Mouse (Mus musculus): ENCODE measurements around the gene Mybpc2.

Gene Mybpc2

DNA sequence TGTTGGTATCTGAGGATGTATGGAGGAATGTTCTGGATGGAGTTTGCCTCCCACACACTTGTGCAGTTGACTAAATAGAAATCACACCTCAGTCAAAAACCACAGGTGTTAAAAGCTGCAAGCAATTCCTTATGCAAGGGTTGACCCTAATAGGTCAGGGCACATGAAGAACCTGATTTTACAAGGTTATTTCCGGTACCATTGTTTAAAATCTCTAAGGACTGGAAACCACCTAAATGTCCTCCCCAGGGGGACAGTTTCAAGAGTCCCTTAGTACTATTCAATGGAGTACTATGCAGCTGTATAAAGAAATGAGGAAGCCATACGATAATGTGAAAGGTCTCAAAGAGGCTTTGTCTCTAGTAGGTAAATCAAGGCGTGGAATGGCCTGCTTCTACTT lies 21.8 kb upstream of the Mybpc2 start:
- no peak for DNase-seq (ENCODE audit: low spot score in 2 of 2)

DNA sequence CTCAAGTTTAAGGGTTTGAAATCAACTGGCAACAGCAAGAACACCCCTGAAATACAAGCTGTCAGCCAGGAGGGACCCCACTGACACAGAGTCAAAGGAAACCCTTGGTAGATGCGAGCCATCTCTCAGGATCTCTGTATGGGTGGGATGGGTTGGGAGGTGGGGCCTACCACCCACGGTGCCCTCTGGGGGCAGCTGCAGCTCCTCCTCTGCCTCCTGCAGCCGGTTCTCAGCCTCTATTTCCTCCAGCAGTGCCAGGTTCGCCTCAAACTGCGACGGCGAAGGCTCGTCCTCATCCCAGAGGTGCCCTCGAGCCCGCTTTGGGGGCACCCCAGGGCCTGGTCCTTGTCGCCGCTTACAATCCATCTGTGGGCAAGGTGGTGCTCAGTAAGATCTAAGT lies 18.6 kb upstream of the Mybpc2 start:
- DNase-seq (ENCODE audit: low spot score in 2 of 2), result no peak

DNA sequence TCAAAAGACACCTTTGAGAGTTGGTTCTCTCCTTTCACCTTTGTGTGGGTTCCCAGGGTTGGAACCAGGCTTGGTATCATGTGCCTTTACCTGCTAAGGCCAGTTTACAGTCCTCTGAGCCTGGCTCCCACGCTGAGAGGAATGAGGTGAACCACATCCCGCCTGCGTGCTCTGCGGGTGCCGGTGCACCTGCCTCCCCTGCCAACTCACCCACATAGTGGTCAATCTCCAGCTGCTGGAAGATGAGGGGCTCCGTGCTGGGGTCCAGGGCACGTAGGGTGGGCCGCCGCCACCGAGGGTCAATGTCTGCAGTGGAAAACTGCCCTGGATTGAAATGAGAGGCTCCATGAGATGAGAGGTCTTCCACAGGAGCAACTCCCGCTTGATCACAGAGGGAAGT lies 18.1 kb upstream of the Mybpc2 start:
- no peak for DNase-seq (ENCODE audit: low spot score in 2 of 2)

DNA sequence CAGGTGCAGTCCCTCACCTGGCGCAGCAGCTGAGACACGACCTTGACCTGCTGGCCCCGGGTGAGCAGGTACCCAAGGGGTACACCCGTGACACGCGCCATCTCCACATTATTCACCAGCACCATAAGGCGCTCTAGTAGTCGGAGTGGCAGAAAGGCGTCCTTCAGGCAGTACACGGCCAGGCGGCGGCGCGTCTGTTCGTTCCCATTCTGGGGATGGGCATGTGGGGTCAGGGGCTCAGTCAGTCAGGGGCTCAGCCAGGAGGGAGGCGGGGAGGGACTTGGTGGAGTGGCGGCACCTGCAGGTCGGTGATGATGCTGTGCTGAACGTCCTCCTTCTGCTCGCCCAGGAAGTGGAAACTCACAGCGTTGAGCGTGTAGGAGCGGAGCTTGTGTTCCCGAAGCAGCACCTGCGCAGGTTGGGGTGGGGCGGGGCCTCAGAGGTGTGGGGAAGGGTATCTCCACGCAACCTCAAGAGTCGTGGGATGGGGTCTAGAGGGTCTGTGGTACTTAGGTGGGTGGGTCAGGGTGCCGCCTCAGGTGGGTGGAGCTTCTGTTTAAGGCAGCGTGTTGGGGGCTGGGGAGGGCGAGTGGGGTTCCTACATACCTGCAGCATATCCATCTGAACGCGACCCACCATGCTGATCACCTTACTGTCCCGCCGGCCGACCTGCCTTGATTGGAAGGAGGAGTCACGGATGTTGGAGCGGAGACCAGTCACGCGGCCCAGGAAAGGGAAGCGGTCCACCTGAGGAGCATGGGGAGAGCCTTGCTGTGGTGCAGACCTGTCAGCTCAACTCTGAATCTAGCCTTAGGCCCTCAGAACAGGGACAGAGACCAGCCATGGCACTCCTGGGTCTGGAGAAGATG lies 14.5 kb upstream of the Mybpc2 start:
- DNase-seq (ENCODE audit: low spot score in 2 of 2), result peak in 1 of 2 experiments; percentile 19

DNA sequence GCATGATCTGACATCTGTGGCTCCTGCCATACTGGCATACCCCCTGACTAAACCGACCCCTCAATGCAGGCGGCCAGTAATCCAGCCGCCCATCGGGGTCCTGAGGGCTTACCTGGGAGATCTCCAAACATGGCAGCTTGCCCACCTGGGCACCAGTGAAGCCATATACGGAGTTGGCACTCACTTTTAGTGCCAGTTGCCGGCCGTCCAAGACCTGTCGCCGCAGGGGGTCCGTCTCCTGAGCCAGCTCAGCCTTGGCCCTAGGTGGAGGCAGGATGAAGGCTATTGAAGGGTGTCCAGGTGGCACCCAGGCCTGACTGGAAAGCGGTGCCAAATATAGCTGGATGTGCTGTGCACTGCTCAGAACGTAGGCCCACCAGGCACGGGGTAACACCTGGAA lies 13.0 kb upstream of the Mybpc2 start:
- DNase-seq (ENCODE audit: low spot score in 2 of 2), result peak in 1 of 2 experiments; percentile 13

DNA sequence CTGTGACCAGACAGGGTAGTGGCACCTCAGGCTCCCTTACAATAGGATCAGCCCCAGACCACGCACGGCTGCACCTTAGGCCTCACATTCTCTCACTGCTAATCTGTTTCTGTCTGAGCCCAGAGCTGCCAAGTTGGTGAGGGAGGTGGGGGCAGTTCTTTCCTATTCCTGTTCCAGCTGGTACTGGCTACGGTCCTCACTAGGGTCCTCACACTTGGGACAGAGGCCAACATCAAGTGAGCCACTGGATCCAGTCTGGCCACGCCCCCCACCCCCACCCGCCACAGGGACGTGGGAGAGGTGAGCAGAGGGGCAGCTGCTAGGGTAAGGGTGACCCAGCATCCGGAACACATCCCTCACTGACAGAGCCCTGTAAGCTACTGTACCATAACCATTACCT lies 12.6 kb upstream of the Mybpc2 start:
- peak in 1 of 2 experiments; percentile 13 for DNase-seq (ENCODE audit: low spot score in 2 of 2)

DNA sequence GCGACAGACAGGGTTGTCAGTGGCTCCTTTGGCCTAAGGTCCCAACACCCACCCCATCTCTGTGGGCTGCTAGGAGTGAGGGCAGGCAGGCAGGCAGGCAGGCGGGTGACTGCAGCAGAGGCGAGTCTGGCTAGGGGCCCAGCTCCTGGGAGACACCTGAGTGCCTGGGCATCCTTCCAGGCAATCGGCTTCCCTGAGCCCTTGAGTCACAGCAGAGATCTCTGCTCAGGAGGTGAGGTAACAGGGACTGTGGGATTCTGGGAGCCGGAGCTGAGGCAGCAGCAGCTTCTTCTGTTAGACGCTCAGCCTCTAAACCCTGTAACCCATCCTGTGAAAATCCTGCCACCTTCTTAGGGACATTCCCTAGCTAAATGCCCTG lies 12.1 kb upstream of the Mybpc2 start:
- DNase-seq (ENCODE audit: low spot score in 2 of 2), result no peak

DNA sequence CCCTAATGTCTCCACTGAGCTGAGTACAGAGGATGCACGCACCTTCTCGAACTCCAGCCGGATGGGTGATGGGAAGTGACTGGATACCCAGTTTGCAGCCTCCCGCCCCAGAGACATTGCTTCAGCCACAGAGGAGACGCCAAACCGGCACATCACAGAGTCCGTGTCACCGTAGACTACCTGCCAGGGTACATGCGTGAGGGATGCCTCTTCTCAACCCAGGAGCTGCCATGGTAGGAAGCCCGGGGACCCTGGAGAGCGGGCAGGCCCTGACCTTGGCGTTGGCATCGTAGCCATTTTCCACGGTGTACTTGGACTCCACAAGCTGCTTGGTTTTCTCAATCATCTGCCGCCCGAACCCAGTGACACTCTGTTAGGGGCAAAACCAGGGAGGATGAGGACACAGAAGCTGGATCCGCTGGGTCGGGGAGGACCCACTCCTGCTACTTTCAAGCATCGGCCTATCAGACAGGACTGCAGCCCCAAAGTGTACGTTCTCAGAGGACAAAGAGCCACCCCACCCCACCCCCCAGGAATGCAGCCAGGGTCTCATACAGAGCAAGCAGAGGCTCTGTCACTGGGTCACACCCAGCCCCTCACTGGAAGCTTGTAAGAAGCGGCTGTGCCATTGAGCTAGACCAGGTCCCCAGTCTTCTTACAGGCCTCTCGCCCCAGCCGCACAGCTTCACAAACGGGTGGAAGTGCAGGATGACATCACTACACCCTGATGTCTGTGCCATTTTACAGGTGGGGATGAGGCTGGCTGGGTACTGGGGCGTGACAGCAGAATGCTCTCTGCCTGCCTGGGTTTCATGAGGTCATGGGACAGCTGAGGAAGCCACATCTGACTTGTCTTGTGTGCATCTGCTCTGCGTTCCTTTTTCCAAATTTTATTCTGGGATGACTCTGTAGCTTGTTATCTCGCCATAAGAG lies 11.5 kb upstream of the Mybpc2 start:
- peak in 1 of 2 experiments; percentile 56 for DNase-seq (ENCODE audit: low spot score in 2 of 2)

DNA sequence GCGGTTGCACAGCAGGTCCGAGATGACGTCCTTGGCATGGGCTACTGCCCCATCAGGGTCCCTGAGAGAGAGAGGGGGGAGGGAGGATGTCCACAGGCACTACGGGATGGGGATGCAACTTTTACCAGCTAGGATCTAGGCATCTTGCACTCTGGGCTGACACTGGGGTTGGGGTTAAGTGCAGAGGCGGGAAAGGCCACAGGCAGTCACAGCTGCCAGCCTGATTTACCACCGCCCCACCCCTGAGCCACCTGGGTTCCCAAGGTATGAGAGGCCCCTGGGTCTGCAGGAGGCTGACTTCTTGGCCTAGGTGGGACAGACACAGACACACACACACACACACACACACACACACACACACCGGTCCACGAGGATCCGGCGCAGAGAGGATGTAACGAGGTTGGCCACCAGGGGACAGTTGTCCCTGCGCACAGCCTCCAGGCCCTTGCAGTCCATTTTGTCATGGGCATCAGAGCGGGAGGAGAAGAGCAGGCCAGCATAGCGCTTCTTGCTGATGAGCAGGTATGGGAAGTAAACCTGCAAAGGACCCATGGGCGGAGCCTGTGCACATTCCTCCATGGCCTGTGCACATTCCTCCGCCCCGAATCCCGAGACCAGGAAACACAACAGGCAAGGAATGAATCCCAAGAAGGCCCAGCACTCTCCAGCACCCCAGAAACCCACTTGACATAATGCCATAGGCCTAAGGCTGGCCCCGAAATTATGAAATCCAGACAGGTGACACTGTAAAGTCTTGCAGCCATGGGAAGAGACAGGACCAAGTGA lies 10.4 kb upstream of the Mybpc2 start:
- DNase-seq (ENCODE audit: low spot score in 2 of 2), result peak in 1 of 2 experiments; percentile 47

DNA sequence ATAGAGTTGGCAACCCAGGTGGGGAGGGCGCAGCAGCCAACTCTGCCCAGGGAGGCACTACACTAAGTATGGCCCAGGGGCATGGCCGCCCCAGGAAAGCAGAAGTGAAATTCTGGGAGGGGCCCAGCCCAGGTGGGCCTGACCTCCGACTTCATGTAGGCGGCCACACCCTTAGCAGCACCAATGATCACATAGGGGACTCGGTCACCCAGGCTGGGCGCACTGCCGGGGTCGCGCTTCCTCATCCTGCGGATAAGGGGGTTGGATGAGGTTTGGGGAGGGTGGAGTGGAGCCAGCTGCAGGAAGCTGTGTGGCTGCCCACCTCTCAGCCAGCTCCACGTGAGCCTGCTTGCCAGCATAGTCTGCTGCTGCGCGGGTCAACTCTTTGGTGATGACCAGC lies 9.8 kb upstream of the Mybpc2 start:
- peak in 1 of 2 experiments; percentile 80 for DNase-seq (ENCODE audit: low spot score in 2 of 2)

DNA sequence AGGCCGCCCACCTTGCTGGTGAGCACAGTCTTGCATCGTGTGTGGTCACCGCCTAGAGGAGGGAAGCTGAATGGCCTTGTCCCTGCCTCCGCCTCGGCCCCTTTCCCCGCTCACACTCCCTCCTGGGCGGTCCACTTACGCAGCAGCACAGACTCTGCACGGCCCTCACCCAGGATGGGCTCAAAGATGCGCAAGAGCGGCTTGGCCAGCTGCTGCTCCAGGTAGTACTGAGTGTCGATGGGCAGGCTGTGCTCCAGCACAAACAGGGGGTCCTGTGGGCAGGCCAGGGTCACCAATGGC lies 9.2 kb upstream of the Mybpc2 start:
- DNase-seq (ENCODE audit: low spot score in 2 of 2), result no peak

DNA sequence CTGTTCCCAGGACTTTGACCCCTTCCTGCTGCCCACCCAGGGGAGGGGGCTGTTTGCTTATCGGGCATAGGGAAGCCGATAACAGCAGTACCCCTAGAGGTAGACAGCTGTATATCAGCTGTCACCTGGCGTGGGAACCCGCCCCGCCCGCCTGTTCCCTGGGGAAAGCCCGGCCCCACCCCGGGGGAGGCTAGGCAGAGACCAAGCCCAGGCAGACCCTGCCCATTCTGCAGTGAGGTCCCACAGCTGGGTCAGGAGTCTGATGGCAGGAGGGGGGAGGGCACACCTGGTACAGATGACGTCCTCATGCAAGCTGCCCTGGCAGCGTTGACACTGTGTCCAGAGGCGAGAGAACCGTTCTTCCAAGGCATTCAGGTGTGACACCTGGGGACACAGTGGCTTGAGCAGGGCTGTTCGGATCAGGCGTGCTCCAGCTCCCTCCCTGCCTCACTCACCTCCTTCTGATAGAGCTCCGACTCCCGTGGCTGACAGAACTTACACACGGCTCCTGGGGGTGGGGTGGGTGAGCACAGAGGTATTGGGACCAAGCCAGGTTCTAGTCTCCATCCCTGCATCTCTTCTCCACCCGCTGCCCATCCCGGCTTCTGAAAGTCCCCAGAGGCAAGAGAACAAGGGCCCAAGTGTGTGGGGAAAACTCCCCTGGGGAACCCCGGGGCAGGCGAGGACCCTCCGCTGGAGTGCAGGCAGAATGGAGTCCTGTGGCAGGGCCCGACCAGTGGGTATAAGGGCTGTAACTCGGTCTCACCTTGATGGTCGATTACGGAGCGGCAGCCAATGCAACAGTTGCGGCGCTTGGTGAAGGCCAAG lies 8.7 kb upstream of the Mybpc2 start:
- DNase-seq (ENCODE audit: low spot score in 2 of 2), result peak in 1 of 2 experiments; percentile 64

DNA sequence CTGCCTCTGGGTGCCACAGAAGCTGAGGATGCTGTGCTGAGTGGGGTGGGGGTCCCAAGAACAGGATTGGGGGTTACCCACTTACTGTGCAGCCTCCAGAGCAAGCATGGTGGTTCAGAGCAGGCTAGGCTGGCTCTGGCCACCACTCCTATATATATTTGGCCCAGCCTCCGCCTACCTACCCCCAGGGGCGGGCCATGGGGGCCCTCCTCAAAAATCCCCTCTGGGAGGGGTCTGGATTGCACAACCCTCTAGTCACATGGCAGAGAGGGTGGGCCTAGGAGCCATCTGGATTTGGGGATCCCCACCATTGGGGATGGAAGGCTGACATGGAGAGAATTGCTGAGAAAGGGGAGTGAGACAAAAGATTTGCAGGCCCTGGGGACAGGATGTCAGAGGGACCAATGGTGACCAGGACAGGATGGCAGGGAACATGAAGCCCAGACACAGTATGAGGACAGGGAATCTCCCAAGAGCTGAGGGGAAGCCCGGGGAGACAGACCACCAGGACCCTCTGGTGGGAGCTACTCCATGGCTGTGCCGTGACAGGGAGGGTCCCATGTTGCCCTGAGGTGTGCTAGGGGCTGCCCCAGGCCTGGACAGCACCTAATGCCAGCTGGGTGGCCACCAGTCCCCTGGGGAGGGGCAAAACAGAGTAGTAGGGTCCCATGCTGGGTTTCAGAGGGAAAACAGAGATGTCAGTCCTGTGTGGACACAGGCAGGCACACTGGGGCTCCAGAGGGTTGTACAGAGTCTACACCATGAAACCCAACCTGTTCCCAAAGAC lies 7.7 kb upstream of the Mybpc2 start, which contains the start of gene Spib:
Spib (minus strand) TSS at position 126 of the 787 bp plus-strand sequence.
- DNase-seq (ENCODE audit: low spot score in 2 of 2), result peak in 1 of 2 experiments; percentile 67

DNA sequence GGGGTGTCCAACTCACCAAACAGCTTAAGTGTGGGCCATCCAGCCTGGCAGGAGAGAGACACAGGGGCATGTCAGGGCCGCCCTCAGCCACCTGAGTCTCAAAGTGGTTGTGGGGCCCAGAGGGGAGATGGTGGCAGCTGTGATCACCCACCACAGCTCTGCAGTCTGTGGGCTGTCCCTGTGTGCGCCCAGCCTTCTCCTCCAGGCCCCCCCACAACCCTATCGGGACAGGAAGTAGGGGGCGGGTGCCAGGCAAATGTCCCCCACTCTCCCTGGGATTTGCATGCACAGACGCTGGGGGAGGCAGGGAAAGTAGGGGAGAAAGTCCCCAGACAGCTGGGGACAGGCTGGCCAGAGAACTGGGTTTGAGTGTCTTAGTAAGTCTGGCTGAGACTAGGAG lies 6.8 kb upstream of the Mybpc2 start:
- peak in 1 of 2 experiments; percentile 71 for DNase-seq (ENCODE audit: low spot score in 2 of 2)

DNA sequence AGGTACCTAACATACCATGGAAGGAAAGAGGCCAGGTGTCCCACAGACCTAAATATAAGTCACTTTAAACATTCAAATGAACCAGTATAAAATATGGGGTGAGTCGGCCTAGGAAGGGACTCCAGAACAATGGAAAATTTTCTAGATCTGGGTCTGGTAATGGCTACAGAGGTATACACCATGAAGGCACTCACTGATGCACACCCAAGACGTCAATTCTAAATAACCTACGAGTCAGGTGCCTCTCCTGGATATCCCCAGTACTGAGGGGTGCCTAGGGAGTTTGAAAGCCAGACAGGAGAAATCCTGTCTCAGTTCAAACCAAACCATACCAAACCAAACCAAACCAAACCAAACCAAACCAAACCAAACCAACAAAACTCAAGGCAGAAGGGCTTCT lies 6.1 kb upstream of the Mybpc2 start:
- no peak for DNase-seq (ENCODE audit: low spot score in 2 of 2)

DNA sequence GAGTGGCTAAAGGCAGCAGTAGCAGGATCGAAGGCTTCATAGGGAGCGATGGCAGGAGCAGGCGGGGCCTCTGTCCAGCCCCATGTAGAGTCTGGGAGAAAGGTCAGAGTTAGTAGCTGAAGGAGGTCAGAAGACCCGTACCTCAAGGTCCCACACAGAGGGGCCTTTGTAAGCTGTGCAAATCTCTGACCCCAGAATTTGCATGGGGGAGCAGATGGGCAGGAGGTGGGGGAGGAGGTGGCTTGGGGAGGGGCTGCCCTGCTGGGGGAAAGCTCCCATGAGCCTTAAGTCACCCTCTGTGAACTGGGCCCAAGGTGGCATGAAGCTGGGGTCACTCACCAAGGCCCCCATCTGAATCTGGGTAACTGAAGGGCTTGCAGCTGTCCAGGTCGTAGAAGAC lies 5.1 kb upstream of the Mybpc2 start:
- peak in 1 of 2 experiments; percentile 48 for DNase-seq (ENCODE audit: low spot score in 2 of 2)

DNA sequence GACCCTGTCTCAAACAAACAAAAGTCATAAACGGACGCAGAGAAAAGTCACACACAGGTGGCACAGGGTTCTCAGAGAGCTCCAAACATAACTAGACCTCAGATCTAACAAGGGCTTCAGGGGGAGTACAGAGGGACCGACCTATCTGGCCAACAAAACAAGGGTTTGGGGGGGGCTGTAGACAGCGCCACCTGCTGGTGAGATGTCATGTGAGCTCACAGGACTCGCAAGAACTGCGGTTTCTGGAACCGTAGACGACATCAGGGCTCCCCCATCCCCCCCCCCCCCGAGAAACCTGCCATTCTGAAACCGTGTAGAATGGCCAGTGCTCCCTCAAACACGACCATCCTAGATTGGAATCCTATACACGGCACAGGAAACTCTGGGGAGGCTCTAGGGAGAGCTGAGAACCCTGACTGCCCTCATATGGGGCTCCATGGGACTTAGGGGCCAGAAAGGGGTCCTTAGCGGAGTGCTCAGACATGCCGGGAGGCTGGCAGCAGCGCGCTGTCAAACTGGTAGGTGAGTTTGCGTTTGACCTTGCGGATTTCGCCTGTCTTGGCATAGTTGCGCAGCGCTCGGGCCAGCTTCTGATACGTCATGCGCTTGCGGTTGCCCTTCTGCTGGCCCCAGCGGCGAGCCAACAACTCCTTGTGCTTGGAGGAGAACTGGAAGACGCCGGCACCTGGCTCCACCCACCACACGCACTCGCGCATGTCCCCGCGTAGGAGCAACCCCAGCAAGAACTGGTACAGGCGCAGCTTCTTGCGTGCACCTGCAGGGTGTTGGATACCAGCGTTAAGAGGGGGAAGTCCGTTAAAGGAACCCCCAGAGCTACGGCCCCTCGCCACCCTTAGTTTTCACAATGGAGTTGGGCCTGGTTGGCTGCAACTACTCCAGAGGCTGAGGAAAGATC lies 3.3 kb upstream of the Mybpc2 start:
- DNase-seq (ENCODE audit: low spot score in 2 of 2), result peak; percentile 53 to 88

DNA sequence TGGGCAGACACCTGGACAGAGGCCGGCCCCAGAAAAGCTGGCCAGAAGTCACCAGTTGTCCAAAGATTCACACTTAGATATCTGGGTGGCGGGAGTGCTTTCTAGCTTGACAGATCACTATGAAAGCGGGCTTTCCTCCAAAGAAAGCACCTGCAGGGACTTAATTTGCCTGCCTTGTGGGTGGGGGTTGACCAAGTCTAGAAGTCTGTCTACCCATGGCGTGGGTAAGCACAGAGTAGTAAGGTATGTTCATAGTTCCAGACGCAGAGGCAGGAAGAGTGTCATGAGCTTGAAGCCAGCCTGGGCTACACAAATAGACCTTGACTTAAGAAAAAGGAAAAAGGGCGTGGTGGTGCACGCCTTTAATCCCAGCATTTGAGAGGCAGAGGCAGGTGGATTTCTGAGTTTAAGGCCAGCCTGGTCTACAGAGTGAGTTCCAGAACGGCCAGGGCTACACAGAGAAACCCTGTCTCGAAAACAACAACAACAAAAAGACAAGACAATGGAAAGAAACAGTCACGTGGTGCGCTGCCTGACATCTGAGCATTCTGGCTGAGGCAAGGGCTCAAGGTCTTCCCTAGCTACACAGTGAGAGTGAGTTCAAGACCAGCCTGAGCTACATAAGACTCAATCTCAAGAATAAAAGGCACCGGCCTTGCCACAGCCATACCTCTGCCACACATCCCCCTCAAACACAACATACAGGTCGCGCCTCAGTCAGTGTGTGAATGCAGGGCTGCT lies 2.1 kb upstream of the Mybpc2 start:
- DNase-seq (ENCODE audit: low spot score in 2 of 2), result no peak

All from spleen, postnatal 10 days (tissue).